Mouse (Mus musculus): ENCODE results near the gene Spint3. TPM values are rescaled to one million over a fixed set of nuclear protein-coding genes. Genes with fewer than 3 reads are reported as not detected.
A peak's percentile ranks its signal among the peaks of the same experiment; 100 is the strongest.

Gene Spint3
- polyA plus RNA-seq, 1 experiment = not detected

GRCm38 (mm10) chr2:164523301-164523773 lies 49.9 kb downstream of the Spint3 start:
- H3K36me3 ChIP-seq (ENCODE audit: control insufficient read depth, insufficient read depth) = no peaks in the 10 kb centered on the region
- no peaks in the 10 kb centered on the region for H3K79me2 ChIP-seq (ENCODE audit: control insufficient read depth, insufficient read depth)
- H3K27me3 ChIP-seq (ENCODE audit: control insufficient read depth, insufficient read depth, insufficient read length) = no peaks in the 10 kb centered on the region
- H3ac ChIP-seq (ENCODE audit: control insufficient read depth, insufficient read length, low read depth) = no peak overlapping the region
- H3K79me3 ChIP-seq (ENCODE audit: low read depth) = no peaks in the 10 kb centered on the region
- TF ChIP-seq MYOD1 (IDR thresholded peaks at IDR 0.05; ENCODE audit: control insufficient read depth, insufficient read length, low read depth) (no peak), USF1 (IDR thresholded peaks at IDR 0.05; ENCODE audit: low read depth) (no peak), CEBPB (IDR thresholded peaks at IDR 0.05; ENCODE audit: low read depth) (no peak), MYOG (IDR thresholded peaks at IDR 0.05; ENCODE audit: control insufficient read depth, extremely low read depth, insufficient read length) (no peak), CTCF (IDR thresholded peaks at IDR 0.05; ENCODE audit: control insufficient read depth, insufficient read depth, insufficient read length) (no peak), MAX (IDR thresholded peaks at IDR 0.05) (no peak), FOSL1 (IDR thresholded peaks at IDR 0.05; ENCODE audit: insufficient read depth, low read length, poor library complexity, severe bottlenecking) (no peak)
- H3K4me3 ChIP-seq (ENCODE audit: insufficient read depth, poor library complexity, severe bottlenecking) = no peak overlapping the region

DNA sequence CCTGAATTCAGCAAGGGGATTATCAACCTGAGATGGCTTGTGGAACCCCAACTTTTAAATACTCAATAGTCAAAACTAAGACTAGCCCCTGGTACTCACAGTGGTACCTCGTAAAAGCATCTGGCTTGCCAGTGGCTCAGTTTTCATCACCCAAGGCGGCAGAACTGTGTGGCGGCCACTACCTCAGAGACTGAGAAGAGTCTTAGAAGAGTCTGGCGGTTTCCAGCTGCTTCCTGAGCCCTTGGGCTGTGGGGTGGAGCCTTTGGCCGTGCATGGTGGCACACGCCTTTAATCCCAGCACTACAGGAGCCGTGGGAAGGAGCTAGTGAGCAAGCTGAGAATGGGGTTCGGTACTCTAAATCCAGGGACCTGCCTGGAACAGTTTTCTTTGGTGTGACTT lies 51.0 kb downstream of the Spint3 start:
- Histone ChIP-seq H3K4me3 (ENCODE audit: insufficient read depth, poor library complexity, severe bottlenecking) (no peak overlapping the region), H3ac (ENCODE audit: control insufficient read depth, insufficient read length, low read depth) (no peak overlapping the region), H3K79me3 (ENCODE audit: low read depth) (no peaks in the 10 kb centered on the region), H3K27me3 (ENCODE audit: control insufficient read depth, insufficient read depth, insufficient read length) (no peaks in the 10 kb centered on the region), H3K36me3 (ENCODE audit: control insufficient read depth, insufficient read depth) (no peaks in the 10 kb centered on the region), H3K79me2 (ENCODE audit: control insufficient read depth, insufficient read depth) (no peaks in the 10 kb centered on the region)
- TF ChIP-seq MAX (IDR thresholded peaks at IDR 0.05) (peak; percentile 15), USF1 (IDR thresholded peaks at IDR 0.05; ENCODE audit: low read depth) (no peak)

GRCm38 (mm10) chr2:164521841-164522240 lies 51.4 kb downstream of the Spint3 start:
- Histone ChIP-seq H3K79me3 (ENCODE audit: low read depth) (no peaks in the 10 kb centered on the region), H3K27me3 (ENCODE audit: control insufficient read depth, insufficient read depth, insufficient read length) (no peaks in the 10 kb centered on the region), H3K4me3 (ENCODE audit: insufficient read depth, poor library complexity, severe bottlenecking) (no peak overlapping the region), H3K79me2 (ENCODE audit: control insufficient read depth, insufficient read depth) (no peaks in the 10 kb centered on the region), H3K36me3 (ENCODE audit: control insufficient read depth, insufficient read depth) (no peaks in the 10 kb centered on the region), H3ac (ENCODE audit: control insufficient read depth, insufficient read length, low read depth) (no peak overlapping the region)
- TF ChIP-seq CEBPB (IDR thresholded peaks at IDR 0.05; ENCODE audit: low read depth) (peak; percentile 79), MYOG (IDR thresholded peaks at IDR 0.05; ENCODE audit: control insufficient read depth, extremely low read depth, insufficient read length) (no peak), USF1 (IDR thresholded peaks at IDR 0.05; ENCODE audit: low read depth) (no peak), MYOD1 (IDR thresholded peaks at IDR 0.05; ENCODE audit: control insufficient read depth, insufficient read length, low read depth) (peak; percentile 84), FOSL1 (IDR thresholded peaks at IDR 0.05; ENCODE audit: insufficient read depth, low read length, poor library complexity, severe bottlenecking) (peak; percentile 72)

GRCm38 (mm10) chr2:164520782-164521181 lies 52.5 kb downstream of the Spint3 start:
- Histone ChIP-seq H3K36me3 (ENCODE audit: control insufficient read depth, insufficient read depth) (no peaks in the 10 kb centered on the region), H3K27me3 (ENCODE audit: control insufficient read depth, insufficient read depth, insufficient read length) (no peaks in the 10 kb centered on the region), H3K79me3 (ENCODE audit: low read depth) (no peaks in the 10 kb centered on the region), H3ac (ENCODE audit: control insufficient read depth, insufficient read length, low read depth) (peak overlapping the region; percentile 7), H3K79me2 (ENCODE audit: control insufficient read depth, insufficient read depth) (no peaks in the 10 kb centered on the region), H3K4me3 (ENCODE audit: insufficient read depth, poor library complexity, severe bottlenecking) (no peak overlapping the region)
- TF ChIP-seq MYOG (IDR thresholded peaks at IDR 0.05; ENCODE audit: control insufficient read depth, extremely low read depth, insufficient read length) = no peak
- peak; percentile 58 for TF ChIP-seq CTCF (IDR thresholded peaks at IDR 0.05; ENCODE audit: control insufficient read depth, insufficient read depth, insufficient read length)

Other genes with a start within 250 kb of the Spint3 start
- gene Svs5, start 240.7 kb downstream of the Spint3 start, polyA plus RNA-seq (2012; fragmentation: generic; extraction: Trizol) = not detected
- 11.4 TPM for gene Slpi, start 184.4 kb downstream of the Spint3 start, polyA plus RNA-seq (2012; fragmentation: generic; extraction: Trizol)
- gene Rbpjl, start 170.3 kb downstream of the Spint3 start, polyA plus RNA-seq (2012; fragmentation: generic; extraction: Trizol) = 0.01 TPM
- 0.01 TPM for gene Matn4, start 168.3 kb downstream of the Spint3 start, polyA plus RNA-seq (2012; fragmentation: generic; extraction: Trizol)
- gene Sdc4, start 129.6 kb downstream of the Spint3 start, polyA plus RNA-seq (2012; fragmentation: generic; extraction: Trizol) = 124 TPM
- gene Sys1, start 116.5 kb downstream of the Spint3 start, polyA plus RNA-seq (2012; fragmentation: generic; extraction: Trizol) = 49.6 TPM
- 29.7 TPM for gene Gm20458, start 112.5 kb downstream of the Spint3 start, polyA plus RNA-seq (2012; fragmentation: generic; extraction: Trizol)
- not detected for gene Trp53tg5, start 99.7 kb downstream of the Spint3 start, polyA plus RNA-seq (2012; fragmentation: generic; extraction: Trizol)
- 21.2 TPM for gene Dbndd2, start 87.4 kb downstream of the Spint3 start, polyA plus RNA-seq (2012; fragmentation: generic; extraction: Trizol)
- 74.3 TPM for gene Pigt, start 75.9 kb downstream of the Spint3 start, polyA plus RNA-seq (2012; fragmentation: generic; extraction: Trizol)
- not detected for gene Wfdc2, start 11.0 kb downstream of the Spint3 start, polyA plus RNA-seq (2012; fragmentation: generic; extraction: Trizol)
- not detected for gene Wfdc6a, start 12.0 kb upstream of the Spint3 start, polyA plus RNA-seq (2012; fragmentation: generic; extraction: Trizol)
- not detected for gene Eppin, start 20.1 kb upstream of the Spint3 start, polyA plus RNA-seq (2012; fragmentation: generic; extraction: Trizol)
- gene Wfdc6b, start 40.1 kb upstream of the Spint3 start, polyA plus RNA-seq (2012; fragmentation: generic; extraction: Trizol) = not detected
- gene Wfdc8, start 40.2 kb upstream of the Spint3 start, polyA plus RNA-seq (2012; fragmentation: generic; extraction: Trizol) = not detected
- not detected for gene Wfdc16, start 65.3 kb upstream of the Spint3 start, polyA plus RNA-seq (2012; fragmentation: generic; extraction: Trizol)
- not detected for gene Wfdc10, start 82.6 kb upstream of the Spint3 start, polyA plus RNA-seq (2012; fragmentation: generic; extraction: Trizol)
- gene Wfdc9, start 83.1 kb upstream of the Spint3 start, polyA plus RNA-seq (2012; fragmentation: generic; extraction: Trizol) = not detected
- not detected for gene Wfdc11, start 100.6 kb upstream of the Spint3 start, polyA plus RNA-seq (2012; fragmentation: generic; extraction: Trizol)
- gene Wfdc13, start 111.6 kb upstream of the Spint3 start, polyA plus RNA-seq (2012; fragmentation: generic; extraction: Trizol) = not detected
- not detected for gene Spint4, start 125.0 kb upstream of the Spint3 start, polyA plus RNA-seq (2012; fragmentation: generic; extraction: Trizol)
- not detected for gene Spint5, start 141.8 kb upstream of the Spint3 start, polyA plus RNA-seq (2012; fragmentation: generic; extraction: Trizol)
- 0.13 TPM for gene Wfdc3, start 172.5 kb upstream of the Spint3 start, polyA plus RNA-seq (2012; fragmentation: generic; extraction: Trizol)
- gene Dnttip1, start 172.5 kb upstream of the Spint3 start, polyA plus RNA-seq (2012; fragmentation: generic; extraction: Trizol) = 47.3 TPM
- 279 TPM for gene Ube2c, start 196.4 kb upstream of the Spint3 start, polyA plus RNA-seq (2012; fragmentation: generic; extraction: Trizol)
- gene Tnnc2, start 206.5 kb upstream of the Spint3 start, polyA plus RNA-seq (2012; fragmentation: generic; extraction: Trizol) = 4.7 TPM
- gene Snx21, start 212.4 kb upstream of the Spint3 start, polyA plus RNA-seq (2012; fragmentation: generic; extraction: Trizol) = 19.5 TPM
- 20.5 TPM for gene Acot8, start 231.4 kb upstream of the Spint3 start, polyA plus RNA-seq (2012; fragmentation: generic; extraction: Trizol)
- gene Zswim3, start 231.6 kb upstream of the Spint3 start, polyA plus RNA-seq (2012; fragmentation: generic; extraction: Trizol) = 2.9 TPM
- gene Zswim1, start 249.2 kb upstream of the Spint3 start, polyA plus RNA-seq (2012; fragmentation: generic; extraction: Trizol) = 10.0 TPM